Mouse (Mus musculus) T-helper 17 cell (primary cell): Measurements from ENCODE around the gene Kcnab1.

Source experiments
- in situ Hi-C, 2 experiments: fragments of 300-600 bp; cut with MboI, MseI; formaldehyde crosslinking; loops; 1 replicate in 1 of 2; 2 replicates in 1 of 2; pipeline ENCODE4 v1.15.1; 2025; ENCODE audit warnings: high pct_unique_total_duplicates in 2 of 2

Gene Kcnab1

GRCm38 (mm10) chr3:65203361-65204117, 94.4 kb downstream of the Kcnab1 start:
- in situ Hi-C loops: no loop called here

- in situ Hi-C loops: no loop called here
Measured at GRCm38 (mm10) chr3:65204356-65205075, 95.3 kb downstream of the Kcnab1 start.

- in situ Hi-C loops: no loop called here
Measured at GRCm38 (mm10) chr3:65205539-65206020, 96.4 kb downstream of the Kcnab1 start.

GRCm38 (mm10) chr3:65213725-65214124, 104.5 kb downstream of the Kcnab1 start:
- in situ Hi-C loops: no loop called here

- in situ Hi-C loops: loop anchor here in 1 of 2 experiments (5.0 kb wide), 1 partner anchor 47 kb away; no protein-coding TSS in a partner anchor
Measured at GRCm38 (mm10) chr3:65214635-65215034, 105.5 kb downstream of the Kcnab1 start.

GRCm38 (mm10) chr3:65217673-65218579, 108.7 kb downstream of the Kcnab1 start:
- in situ Hi-C loops: loop anchor here in 1 of 2 experiments (5.0 kb wide), 1 partner anchor 51 kb away; no protein-coding TSS in a partner anchor

- in situ Hi-C loops: no loop called here
Measured at GRCm38 (mm10) chr3:65220287-65220686, 111.1 kb downstream of the Kcnab1 start.

- in situ Hi-C loops: no loop called here
Measured at GRCm38 (mm10) chr3:65223635-65224034, 114.5 kb downstream of the Kcnab1 start.

GRCm38 (mm10) chr3:65230978-65231377, 121.8 kb downstream of the Kcnab1 start:
- in situ Hi-C loops: no loop called here

- in situ Hi-C loops: no loop called here
Measured at GRCm38 (mm10) chr3:65231419-65232090, 122.4 kb downstream of the Kcnab1 start.

GRCm38 (mm10) chr3:65249023-65249422, 139.8 kb downstream of the Kcnab1 start:
- in situ Hi-C loops: loop anchor here in 1 of 2 experiments (10.0 kb wide), 1 partner anchor 1016 kb away; no protein-coding TSS in a partner anchor

- in situ Hi-C loops: no loop called here
Measured at GRCm38 (mm10) chr3:65260521-65260920, 151.3 kb downstream of the Kcnab1 start.

GRCm38 (mm10) chr3:65262506-65263422, 153.6 kb downstream of the Kcnab1 start:
- in situ Hi-C loops: no loop called here

- in situ Hi-C loops: no loop called here
Measured at GRCm38 (mm10) chr3:65273317-65273716, 164.1 kb downstream of the Kcnab1 start.

GRCm38 (mm10) chr3:65277777-65278176, 168.6 kb downstream of the Kcnab1 start:
- in situ Hi-C loops: no loop called here

GRCm38 (mm10) chr3:65283366-65283765, 174.2 kb downstream of the Kcnab1 start:
- in situ Hi-C loops: no loop called here

- in situ Hi-C loops: no loop called here
Measured at GRCm38 (mm10) chr3:65288994-65289393, 179.8 kb downstream of the Kcnab1 start.

- in situ Hi-C loops: no loop called here
Measured at GRCm38 (mm10) chr3:65296996-65297395, 187.8 kb downstream of the Kcnab1 start.

- in situ Hi-C loops: no loop called here
Measured at GRCm38 (mm10) chr3:65299205-65299604, 190.0 kb downstream of the Kcnab1 start.

- in situ Hi-C loops: no loop called here
Measured at GRCm38 (mm10) chr3:65301531-65301930, 192.3 kb downstream of the Kcnab1 start.
